Mouse (Mus musculus) myocyte (in vitro differentiated cells): ENCODE results near the gene Tpm1.
A peak's percentile ranks its signal among the peaks of the same experiment; 100 is the strongest.

Experiments used
- CEBPB ChIP-seq: IDR thresholded peaks from 2 replicates; pipeline ENCODE4 v1.6.1; 2011; ENCODE audit warnings: mild to moderate bottlenecking, moderate library complexity; ENCODE audit not compliant: poor library complexity, insufficient read depth, severe bottlenecking
- MAX ChIP-seq: IDR thresholded peaks from one replicate; pipeline ENCODE4 v1.6.1; 2011; ENCODE audit warnings: low read depth, mild to moderate bottlenecking, control low read depth
- MYOD1 ChIP-seq, 3 experiments: IDR thresholded peaks; one replicate each; pipeline ENCODE4 v1.6.1; 2011; ENCODE audit warnings: control low read depth in 2 of 3, low read depth in 2 of 3, mild to moderate bottlenecking in 2 of 3, moderate library complexity in 1 of 3; ENCODE audit not compliant: insufficient read length in 2 of 3, control insufficient read depth in 1 of 3
- MYOG ChIP-seq, 3 experiments: IDR thresholded peaks; one replicate each; pipeline ENCODE4 v1.6.1; 2011; ENCODE audit warnings: control low read depth in 2 of 3, low read depth in 2 of 3, mild to moderate bottlenecking in 2 of 3; ENCODE audit not compliant: insufficient read length in 2 of 3, control insufficient read depth in 1 of 3, insufficient read depth in 1 of 3
- POLR2A ChIP-seq: IDR thresholded peaks from one replicate; pipeline ENCODE4 v1.6.1; 2011; ENCODE audit warnings: low read depth, mild to moderate bottlenecking, control low read depth, moderate library complexity; ENCODE audit not compliant: insufficient read length
- USF1 ChIP-seq: IDR thresholded peaks from one replicate; pipeline ENCODE4 v1.6.1; 2011; ENCODE audit warnings: low read depth, mild to moderate bottlenecking, control low read depth, moderate library complexity

GRCm38 (mm10) chr9:67001050-67001449 lies 48.2 kb downstream of the Tpm1 start:
- TF ChIP-seq POLR2A (no peak), MYOG (IDR thresholded peaks at IDR 0.05; ENCODE audit: control insufficient read depth in 1 of 3, insufficient read depth in 1 of 3, insufficient read length in 2 of 3, low read depth in 2 of 3) (no peak), USF1 (no peak), MAX (no peak), CEBPB (no peak), MYOD1 (IDR thresholded peaks at IDR 0.05; ENCODE audit: control insufficient read depth in 1 of 3, insufficient read length in 2 of 3, low read depth in 2 of 3) (peak in 1 of 3 experiments; percentile 12)
